Mouse (Mus musculus): ENCODE measurements around the gene Inpp5d.

Gene Inpp5d

DNA sequence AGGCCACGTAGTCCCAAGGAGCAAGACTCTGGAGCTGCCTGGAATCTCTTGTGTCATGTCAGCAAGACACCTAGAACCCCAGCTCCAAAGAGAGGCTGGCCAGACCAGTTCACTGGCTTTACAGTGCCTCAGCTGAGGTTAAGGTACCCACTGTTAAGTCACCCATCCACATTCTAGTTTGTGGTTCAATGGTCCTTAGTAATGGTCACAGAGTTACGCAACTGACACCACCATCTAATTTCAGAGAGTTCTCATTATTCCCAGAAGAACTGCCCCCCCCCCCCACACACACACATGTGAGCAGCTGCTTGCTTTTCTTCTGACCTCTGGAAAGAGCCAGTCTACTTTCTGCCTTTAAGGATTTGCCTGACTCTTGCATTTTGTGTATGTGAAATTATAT is 4.7 kb downstream of the Inpp5d start:
- no peak for DNase-seq

DNA sequence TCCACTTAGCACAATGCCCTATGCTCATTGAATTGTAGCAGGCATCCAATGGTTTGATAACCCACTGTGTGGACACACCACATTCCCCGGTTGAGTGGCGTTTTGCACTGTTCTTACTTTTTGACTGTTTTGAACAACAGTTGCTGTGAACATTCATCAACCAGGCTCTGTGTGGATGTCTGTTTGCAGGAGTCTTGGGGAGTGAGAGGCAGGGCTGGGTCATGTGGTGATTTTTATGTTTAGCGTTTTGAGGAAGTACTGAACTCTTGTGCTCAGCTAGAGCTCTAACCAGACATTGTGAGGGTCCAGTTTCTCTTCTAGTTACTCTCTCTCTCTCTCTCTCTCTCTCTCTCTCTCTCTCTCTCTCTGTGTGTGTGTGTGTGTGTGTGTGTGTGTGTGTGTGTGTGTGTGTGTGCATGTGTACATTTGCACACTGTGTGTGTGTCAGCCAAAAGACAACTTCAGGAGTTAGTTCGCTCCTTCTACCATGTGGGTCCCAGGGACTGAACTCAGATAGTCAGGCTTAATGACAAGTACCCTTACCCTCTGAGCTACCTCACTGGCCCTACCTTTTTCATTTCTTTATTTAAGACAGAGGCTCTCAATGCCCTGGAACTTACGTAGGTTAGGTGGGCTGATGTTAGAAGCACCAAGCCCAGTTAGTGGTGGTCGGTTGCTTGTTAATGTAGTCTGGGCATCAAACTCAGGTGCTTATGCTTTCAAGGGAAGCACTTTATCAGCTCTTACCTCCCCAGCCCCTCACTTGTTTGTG is 5.3 kb downstream of the Inpp5d start:
- DNase-seq = peak; percentile 90

DNA sequence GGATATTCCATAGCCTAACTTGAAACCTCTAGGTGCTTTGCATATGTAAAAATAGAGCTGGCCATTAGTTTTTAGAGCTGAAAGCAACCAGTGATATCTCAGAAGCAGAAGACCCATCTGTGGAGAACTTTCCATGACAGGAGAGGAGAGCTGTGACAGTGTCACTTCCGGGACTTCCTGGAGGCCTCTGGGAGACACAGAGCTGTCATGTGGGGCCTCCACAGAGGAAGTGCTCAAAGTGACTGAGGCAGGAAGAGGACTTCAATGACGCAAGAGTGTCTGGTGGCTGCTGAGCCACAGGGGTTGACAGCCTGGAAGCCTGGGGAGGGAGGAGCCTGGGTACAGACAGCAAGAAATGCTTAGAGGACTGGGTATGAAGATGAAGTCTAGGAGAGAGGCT is 6.2 kb downstream of the Inpp5d start:
- DNase-seq = peak; percentile 99

DNA sequence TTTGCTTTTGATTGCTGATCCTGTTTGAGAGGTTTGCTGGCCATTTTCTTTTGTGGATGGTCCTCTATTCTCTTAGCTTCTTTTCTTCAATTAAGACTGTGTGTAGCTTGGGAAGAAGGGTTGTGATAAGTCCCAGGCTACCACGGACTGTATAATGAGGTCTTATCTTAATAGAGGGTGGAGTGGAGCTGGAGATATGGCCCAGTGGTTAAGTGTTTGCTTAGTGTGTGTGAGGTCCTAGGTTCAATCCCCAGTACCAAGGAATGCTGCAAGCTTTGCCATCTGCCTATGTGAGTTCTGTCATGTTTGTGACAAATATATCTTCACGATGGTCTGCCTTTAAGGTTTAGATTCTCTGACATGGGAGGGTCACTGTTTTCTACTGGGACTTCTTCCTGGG is 8.0 kb downstream of the Inpp5d start:
- DNase-seq = no peak

DNA sequence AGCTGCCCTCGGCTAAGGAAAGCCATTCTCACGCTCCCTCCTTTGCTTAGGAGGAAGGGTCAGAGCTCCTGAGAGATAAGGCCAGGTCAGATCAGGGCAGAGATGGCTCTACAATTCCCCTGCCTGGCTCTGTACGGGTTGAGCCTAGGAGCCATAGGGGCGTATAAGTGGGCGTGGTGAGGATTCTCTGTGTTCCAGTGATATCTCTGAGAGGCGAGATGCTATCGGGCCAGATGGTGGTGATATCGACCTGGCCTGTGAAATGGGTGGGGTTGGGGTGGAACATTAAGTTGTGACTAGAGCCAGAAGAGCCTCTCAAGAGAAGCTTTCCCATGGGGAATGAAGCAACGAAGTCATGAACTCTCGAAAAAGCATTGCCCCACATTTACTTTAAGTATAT is 11.5 kb downstream of the Inpp5d start:
- no peak for DNase-seq

DNA sequence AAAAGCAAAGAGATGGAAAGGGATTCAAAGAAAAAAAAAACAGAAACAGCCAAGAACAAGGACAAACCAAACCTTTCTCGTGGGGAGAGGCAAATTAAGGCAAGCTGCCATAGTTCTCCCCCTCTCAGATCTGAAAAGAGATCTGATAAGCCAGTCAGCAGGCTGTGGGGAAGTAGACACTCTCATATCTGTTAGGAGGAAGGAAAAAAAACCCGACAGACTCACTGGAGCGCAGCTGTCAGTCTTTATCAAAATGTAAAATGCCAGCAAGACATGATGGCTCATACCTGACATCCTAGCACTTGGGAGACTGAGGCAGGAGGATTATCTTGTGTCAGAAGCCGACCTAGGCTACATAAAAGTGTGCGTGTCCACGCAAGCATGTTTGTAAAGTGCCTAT is 12.1 kb downstream of the Inpp5d start:
- DNase-seq = no peak

DNA sequence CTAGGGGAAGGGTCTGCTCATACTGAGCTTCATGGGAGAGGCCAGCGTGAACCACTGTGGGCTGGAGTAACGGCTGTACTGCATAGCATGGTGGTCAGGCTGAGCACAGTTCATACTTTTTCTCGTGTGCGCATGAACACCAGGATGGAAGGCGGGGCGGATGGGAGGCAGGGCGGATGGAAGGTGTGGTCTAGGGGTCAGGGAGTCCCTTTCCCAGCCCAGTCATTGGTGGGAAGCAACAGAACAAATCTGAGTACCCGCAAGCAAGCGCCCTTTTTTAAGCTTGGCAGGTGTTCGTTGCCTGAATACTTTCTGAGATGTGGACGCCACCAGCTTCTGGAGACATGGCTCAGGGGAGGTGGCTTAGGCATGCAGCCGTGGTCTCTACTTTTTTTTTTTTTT is 16.6 kb downstream of the Inpp5d start:
- DNase-seq = no peak

DNA sequence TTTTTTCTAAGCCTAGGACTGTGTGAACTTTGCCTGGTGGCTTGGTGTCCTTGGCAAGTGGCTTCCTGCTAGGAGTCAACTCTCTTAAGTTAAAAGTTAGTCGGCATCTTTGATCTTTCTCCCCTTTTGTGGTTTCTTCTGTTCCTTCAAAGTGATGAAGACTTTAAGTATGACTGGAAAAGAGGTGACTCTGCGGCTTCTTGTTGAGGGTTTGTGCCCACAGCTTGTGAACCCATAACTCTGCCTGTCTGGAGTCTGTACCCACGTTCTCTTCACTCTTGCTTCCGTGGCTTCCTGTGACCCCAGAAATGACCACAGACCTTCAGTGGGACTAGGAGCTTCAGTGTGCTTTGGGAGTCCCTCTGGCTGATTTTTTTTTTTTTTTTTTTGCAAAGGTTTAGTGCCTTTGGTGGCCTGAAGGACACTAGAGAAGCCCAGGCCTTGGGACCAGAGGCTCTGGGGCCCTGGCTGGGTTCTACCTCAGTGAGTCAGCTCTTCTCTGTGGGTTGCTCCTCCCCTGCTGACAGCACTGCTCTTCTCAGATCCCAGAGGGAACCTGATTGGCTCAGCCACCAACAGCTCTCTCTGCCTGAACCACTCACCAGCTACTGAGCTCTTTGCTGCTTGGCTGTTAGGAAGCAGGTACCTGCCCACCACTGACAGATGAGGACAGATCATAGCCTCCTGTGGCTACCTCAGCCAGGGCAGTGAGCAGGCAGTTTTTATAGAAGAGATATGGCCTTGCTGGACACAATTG is 17.2 kb downstream of the Inpp5d start:
- DNase-seq = peak; percentile 94

DNA sequence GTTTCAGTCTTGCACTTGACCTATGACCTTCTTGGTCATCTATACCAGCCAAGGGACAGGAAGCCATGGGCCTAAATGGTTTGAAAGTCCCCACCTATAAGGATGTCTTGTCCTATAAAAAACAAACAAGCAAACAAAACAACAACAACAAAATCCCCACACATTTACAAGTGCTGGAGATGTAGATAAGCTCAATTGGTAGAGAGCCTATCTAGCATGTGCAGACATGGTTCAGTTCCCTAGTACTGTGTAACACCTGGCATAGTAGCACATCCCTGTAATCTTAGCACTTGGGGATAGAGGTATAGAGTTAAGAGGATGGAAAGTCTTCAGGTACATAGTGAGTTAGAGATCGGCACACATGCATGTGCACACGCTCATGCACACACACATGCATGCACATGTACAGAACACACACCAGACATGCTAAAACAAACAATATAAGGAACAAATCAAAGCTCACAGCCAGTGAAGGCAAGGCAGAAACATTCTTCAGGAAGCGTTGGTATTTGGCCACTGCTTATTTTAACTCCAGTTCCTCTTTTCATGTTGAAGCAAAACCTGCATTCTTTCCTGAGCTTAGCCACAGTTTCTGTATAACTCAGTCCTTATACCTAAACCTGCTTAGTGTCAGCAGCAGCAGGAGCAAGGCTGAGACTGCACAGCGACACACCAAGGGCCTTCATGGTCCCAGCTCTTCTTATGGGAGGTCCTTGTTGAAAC is 17.9 kb downstream of the Inpp5d start:
- DNase-seq = no peak

DNA sequence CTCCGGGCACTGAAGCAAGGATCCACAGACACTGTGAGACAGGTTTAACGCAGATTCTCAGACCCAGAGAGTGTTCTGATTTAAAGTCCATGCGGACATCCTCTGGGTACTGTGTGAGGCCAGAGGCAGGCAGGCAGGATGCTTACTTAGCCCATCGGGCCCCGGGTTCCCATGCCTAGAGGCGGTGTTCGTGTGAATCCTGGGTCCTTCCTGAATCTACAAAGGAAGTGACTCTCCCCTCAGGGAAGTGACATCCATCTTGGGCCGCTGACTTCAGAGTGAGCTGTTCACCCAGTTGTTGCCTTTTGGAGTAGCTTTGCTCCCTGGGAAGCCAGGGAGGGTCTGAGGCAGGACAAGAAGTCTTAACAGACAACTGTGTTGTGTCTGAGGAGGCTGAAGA is 19.6 kb downstream of the Inpp5d start:
- DNase-seq = peak; percentile 93

DNA sequence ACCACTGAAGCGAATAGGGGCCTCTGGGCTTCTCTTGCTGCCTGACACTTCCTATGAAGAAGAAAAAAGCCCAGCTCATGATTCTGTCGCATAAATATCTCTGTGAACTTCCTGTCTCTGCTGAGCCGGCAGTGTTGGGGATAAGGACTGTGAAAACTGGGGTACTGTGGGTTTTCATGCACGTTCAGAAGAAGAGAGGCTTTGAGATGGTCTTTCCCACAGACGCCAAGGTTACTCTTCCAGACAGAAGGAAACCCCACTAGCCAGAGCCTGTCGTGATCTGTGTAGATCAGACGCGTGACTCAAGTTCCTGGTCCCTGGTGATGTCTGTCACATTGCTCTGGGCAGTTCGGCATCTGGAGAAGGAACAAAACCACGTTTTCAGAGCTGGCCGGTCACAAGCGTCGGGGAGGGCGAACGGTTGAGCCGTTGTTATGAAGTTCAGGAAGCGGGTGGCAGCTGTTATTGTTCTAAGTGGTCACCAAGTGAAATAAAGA is 20.1 kb downstream of the Inpp5d start:
- peak; percentile 98 for DNase-seq

DNA sequence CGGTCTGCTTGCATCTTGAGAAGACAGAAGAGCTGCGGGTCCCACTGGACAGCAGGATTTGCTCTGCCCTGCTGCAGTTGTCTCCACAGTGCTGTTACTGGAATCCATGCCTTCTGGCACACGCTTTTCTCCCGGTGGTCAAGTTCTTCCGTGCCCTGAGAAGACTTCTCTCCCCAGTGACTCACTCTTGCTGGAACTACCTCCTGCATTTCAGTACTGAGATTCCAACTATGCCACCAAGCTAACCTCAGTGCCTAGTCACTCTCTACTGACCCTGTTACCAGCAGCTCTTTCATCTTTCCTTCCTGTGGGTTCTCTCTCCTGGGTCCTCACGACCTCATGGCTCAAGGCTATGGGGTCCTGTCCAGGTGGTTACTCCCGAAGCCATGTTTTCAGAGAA is 22.9 kb downstream of the Inpp5d start:
- no peak for DNase-seq

DNA sequence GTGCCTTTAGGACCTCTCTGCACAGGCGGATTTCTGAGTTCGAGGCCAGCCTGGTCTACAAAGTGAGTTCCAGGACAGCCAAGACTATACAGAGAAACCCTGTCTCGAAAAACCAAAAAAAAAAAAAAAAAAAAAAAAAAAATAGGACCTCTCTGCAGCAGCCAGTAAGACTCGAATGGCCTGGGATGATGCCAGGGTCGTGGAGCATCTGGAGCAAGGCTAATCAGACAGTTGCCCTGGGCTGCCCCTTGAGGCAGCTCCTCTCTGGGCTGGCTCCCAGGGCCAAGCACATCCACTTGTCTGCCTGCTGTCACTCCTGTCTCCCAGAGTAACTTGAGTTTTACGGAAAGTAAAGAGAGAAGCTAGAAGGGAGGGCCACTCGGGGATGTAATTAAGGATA is 24.9 kb downstream of the Inpp5d start:
- no peak for DNase-seq

DNA sequence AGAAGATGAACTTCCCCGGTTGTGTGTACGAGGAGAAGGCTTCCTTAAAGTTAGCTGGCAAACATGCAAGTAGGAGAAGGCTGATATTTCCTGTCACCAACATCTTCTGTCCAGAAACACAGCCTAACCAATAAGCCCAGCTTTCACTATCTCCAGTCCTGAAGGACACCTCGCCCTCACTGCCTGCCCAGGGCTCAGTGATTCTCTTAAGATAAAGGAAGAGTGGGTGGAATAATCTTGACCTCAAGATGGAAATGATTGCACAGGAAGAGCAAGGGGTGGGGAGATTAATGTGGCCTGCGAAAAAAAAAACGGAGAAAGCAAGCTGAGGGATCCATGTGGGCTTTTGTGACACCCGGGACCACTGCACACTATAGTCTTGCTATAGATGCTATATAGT is 25.6 kb downstream of the Inpp5d start:
- no peak for DNase-seq

DNA sequence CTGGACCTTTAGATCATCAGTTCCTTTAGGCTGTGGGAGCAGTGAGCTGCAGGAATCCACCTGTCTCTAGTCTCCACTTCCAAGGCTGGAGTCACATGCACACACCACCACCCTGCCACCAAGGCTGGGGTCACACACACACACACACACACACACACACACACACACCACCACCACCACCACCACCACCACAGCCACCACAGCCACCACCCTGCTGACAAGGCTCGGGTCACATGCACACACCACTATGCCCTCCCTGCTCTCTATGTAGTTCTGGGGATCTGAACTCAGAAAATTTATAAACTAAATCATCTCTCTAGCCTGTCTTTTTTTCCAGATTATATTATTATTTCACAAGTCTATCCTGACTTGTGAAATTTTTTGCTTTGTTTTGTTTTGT is 27.7 kb downstream of the Inpp5d start:
- no peak for DNase-seq

DNA sequence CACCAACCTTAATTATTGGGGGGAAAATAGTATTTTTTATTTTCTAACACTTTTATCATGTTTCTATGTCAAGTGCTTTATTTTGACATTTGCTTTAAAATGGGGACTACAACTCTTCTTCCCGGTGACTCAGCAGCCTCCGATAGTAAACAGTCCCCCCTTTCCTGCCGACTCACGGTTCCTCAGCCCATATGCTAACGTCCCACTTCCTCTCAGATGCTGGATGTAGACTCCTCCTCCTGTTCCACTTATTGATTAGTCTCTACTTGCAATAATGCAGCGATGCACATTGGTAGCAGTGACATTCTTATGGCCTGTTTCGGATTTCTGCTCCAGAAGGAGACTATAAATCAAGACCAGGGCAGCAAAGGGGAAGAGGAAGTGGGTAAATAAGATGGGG is 28.5 kb downstream of the Inpp5d start:
- DNase-seq = no peak

DNA sequence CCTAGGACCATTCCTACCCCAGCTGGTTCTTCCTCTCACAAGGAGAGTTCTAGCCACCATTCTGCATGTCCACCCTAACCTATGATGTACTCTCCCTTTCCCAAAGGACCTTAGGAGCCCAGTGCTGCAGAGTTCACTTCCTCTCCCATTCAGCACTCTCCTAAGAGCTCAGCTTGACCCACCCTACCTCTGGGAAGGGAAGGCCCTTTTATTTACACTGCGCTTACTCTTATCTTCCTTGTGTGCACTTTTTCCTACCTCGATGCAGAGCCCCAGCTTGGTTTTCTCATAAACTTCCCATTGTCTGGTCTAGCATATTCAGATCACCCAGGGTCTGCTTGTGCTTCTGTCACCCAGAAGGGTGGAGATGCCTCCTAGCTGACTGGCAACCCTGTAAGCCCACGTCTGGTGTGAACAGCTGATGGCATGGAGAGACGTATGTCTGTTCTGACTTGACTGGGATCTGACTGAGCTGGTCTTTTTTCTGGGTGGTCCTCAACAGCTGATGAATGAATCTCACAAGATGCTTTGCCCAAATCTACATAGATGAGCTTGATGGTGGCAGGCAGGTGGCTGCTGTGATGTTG is 29.2 kb downstream of the Inpp5d start:
- peak; percentile 81 for DNase-seq

DNA sequence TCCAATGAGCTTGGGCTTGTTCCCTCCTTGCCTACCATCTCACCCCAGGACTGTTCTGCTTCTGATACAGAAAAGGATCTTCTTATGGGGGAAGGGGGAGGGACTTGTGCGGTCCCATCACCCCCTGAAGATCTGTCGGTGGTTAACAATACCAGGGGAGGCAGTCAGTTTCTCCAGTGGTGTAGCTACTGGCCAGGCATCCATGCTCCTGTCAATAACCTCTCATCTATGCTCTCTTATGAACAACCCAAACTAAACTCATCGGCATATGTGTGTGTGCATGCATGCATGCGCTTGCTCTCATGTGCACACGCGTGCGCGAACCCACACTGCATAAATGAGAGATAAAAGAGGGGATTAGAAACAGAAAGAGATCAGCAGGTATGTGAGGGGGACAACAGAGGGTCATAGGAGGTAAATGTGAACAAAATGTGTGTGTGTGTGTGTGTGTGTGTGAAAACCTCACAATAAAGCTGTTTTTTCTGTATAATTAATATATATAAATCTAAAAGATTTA is 29.9 kb downstream of the Inpp5d start:
- peak; percentile 70 for DNase-seq

DNA sequence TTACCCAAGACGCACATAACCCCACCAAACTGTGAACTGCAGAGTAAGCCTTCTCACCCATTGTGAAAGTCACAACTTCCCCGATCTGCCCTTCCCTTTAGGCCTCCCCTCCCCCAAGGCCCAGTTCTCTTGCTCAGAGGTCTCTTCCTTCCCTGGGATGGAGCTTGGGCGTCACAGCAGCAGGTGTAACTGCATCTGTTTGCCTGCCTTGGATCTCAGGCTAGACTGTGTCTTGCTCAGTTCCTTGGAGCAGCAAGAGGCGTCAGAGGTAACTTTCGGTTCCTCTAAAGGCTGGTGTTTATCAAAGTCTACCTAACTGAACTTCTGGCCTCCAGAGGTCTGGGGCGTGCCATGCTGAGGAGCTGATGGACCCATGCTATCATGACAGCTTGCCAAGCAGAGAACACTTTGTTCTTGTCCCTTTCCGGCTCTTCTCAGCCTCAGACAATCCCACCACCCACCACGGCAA is 30.5 kb downstream of the Inpp5d start:
- DNase-seq = peak; percentile 97

DNA sequence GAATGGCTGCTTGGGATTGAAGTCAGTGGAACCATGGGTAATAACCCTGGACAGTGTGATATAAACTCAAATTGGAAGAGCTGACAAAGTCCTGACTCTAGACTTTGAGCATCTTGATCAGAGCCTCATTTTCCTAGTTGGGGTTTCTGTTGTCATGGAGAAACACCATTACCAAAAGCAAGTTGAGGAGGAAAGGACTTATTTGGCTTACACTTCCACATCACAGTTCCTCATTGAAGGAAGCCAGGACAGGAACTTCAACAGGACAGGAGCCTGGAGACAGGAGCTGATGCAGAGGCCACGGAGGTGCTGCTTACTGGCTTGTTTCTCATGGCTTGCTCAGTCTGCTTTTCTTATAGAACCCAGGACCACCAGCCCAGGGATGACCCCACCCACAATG is 31.3 kb downstream of the Inpp5d start:
- DNase-seq = peak; percentile 87

DNA sequence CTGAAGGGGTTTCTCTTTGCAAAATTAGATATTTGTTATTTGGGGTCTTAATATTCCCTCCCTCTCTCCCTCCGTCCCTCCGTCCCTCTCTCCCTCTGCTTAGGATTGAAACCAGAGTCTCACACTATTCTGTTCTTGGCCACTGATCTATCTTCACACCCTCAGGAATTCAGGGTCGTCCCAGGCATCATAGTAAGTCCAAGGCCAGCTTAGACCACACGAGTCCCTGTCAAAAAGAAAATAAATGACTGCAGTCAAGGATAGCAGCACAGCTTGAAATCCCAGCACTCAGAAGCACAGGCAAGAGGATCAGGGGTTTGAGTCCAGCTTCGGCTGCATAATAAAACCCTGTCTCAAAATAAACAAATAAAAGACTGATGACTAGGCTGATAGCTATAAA is 35.0 kb downstream of the Inpp5d start:
- DNase-seq = no peak

DNA sequence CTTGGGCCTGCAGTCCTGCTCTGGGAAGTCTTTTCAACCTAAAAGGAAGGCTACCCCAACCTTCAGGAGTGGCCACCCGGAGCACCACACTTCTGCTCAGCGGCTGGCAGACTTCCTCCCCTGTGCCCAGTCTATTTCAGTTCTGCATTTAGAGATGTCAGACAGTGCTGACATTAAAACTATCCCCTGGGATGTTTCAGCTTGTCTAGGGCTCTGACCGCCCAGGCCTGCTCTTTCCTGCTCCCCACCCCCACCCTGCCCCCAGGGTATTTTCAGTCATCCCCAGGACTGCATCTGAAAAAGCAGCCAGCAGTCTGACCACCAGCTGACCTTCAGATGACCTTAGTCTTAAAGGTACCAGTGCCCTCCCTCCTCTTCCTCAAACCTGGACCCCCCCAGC is 38.0 kb downstream of the Inpp5d start:
- peak; percentile 97 for DNase-seq

DNA sequence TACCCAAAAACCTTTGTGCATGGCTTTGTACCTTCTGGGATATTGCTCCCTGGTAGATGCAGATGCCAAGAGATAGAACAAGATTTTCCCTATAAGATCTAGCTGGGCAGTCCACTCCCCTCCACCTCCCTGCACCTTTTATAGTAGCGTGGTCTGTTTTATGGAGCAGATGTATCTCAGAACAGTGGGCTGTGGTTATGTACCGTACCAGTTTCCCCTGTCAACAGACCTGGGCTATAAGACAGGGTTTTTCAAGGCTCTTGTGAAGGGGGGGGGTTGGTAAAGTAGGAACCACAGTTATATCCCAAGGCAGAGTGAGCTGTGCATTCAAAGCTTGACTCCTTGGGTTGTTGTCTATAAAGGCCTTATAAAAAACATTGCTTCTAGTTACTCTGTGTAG is 38.4 kb downstream of the Inpp5d start:
- DNase-seq = peak; percentile 77
